Mouse (Mus musculus) heart, postnatal 0 days (tissue): ENCODE measurements at regions not wholly inside any gene's neighbourhood (a gene's known extent, or its start where the extent isn't known, plus 50 kb on each side); places are given as distances from the start of the nearest gene placed in this dataset.
A peak's percentile ranks its signal among the peaks of the same experiment; 100 is the strongest.

Source experiments
- ATAC-seq: fragments of 200-750 bp; cut with Nextera tagmentation; 2 replicates; pipeline ENCODE4 v1.8.0; 2017; ENCODE audit warnings: low read depth, moderate number of reproducible peaks, moderate library complexity; ENCODE audit not compliant: insufficient read depth
- DNase-seq: peaks from one replicate; pipeline ENCODE4 v3.0.0-alpha.2; 2016; ENCODE audit warnings: low spot score
- H3K27ac ChIP-seq: fragments of 300-500 bp; sonication (generic); 2 replicates; pipeline ENCODE4 v1.5.1; 2014; ENCODE audit warnings: low read depth, mild to moderate bottlenecking
- H3K27me3 ChIP-seq: fragments of 300-500 bp; sonication (generic); 2 replicates; pipeline ENCODE4 v1.6.1; 2014; ENCODE audit warnings: low read length, mixed read lengths; ENCODE audit not compliant: control insufficient read depth, insufficient read depth
- H3K36me3 ChIP-seq: fragments of 300-500 bp; sonication (generic); replicated peaks from 2 replicates; pipeline ENCODE4 v1.6.1; 2014; ENCODE audit warnings: low read length, mixed read lengths; ENCODE audit not compliant: control insufficient read depth, insufficient read depth
- H3K4me1 ChIP-seq: fragments of 300-500 bp; sonication (generic); 2 replicates; pipeline ENCODE4 v1.6.1; 2014; ENCODE audit warnings: antibody characterized with exemption; ENCODE audit not compliant: control insufficient read depth, insufficient read depth
- H3K4me2 ChIP-seq: fragments of 300-500 bp; sonication (generic); 2 replicates; pipeline ENCODE4 v1.6.1; 2014; ENCODE audit warnings: low read depth, mild to moderate bottlenecking, low read length, moderate library complexity
- H3K4me3 ChIP-seq: fragments of 300-500 bp; sonication (generic); 2 replicates; pipeline ENCODE4 v1.5.1; 2014; ENCODE audit warnings: low read depth, low read length
- H3K9ac ChIP-seq: fragments of 300-500 bp; sonication (generic); replicated peaks from 2 replicates; pipeline ENCODE4 v1.6.1; 2014; ENCODE audit warnings: low read depth, low read length, mixed read lengths
- H3K9me3 ChIP-seq: fragments of 300-500 bp; sonication (generic); replicated peaks from 2 replicates; pipeline ENCODE4 v1.6.1; 2016; ENCODE audit warnings: low read length; ENCODE audit not compliant: control insufficient read depth
- CTCF ChIP-seq: IDR thresholded peaks from 2 replicates; pipeline ENCODE4 v1.5.1; 2016; ENCODE audit warnings: antibody characterized with exemption, control low read depth, low read depth
- EP300 ChIP-seq: IDR thresholded peaks from 2 replicates; pipeline ENCODE4 v1.6.1; 2016; ENCODE audit warnings: antibody characterized with exemption, low read depth
- WGBS: fragments of 180-500 bp; shearing (Covaris S2); extraction: QIAGEN DNeasy Blood & Tissue Kit; methylation state at CpG from one replicate; pipeline ENCODE4 v1.1.7; 2014; 5-methylcytosine and 5-hydroxymethylcytosine counted together

DNA sequence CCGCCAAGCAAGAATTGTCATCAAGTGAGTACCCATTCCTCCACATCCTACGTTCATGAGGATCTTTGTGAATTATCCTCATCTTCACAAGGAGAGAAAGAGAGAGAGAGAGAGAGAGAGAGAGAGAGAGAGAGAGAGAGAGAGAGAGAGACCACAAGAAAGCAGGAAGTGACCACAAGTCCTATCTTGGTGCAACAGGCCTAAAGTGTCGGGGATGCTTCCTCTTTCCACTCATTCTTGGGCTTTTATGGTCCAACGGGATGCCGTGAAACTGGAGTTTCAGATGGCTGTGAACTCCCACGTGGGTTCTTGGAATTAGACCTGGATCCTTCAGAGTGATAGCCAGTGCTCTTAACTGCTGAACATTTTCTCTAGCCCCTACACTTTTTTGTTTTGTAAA, 53.1 kb upstream of the Rai14 start:
- no peaks in the 10 kb centered on the region for H3K9me3 ChIP-seq
- no peaks in the 10 kb centered on the region for H3K27me3 ChIP-seq
- 54% methylated on average over 6 of the region's 6 CpGs for WGBS
- no peak overlapping the region for H3K4me2 ChIP-seq
- no peak overlapping the region for H3K4me3 ChIP-seq
- H3K27ac ChIP-seq: no peak overlapping the region
- H3K36me3 ChIP-seq: no peaks in the 10 kb centered on the region
- DNase-seq: no peak
- no peaks in the 10 kb centered on the region for H3K4me1 ChIP-seq
- TF ChIP-seq CTCF: no peak
- TF ChIP-seq EP300: no peak
- ATAC-seq: no peak
- no peak overlapping the region for H3K9ac ChIP-seq

DNA sequence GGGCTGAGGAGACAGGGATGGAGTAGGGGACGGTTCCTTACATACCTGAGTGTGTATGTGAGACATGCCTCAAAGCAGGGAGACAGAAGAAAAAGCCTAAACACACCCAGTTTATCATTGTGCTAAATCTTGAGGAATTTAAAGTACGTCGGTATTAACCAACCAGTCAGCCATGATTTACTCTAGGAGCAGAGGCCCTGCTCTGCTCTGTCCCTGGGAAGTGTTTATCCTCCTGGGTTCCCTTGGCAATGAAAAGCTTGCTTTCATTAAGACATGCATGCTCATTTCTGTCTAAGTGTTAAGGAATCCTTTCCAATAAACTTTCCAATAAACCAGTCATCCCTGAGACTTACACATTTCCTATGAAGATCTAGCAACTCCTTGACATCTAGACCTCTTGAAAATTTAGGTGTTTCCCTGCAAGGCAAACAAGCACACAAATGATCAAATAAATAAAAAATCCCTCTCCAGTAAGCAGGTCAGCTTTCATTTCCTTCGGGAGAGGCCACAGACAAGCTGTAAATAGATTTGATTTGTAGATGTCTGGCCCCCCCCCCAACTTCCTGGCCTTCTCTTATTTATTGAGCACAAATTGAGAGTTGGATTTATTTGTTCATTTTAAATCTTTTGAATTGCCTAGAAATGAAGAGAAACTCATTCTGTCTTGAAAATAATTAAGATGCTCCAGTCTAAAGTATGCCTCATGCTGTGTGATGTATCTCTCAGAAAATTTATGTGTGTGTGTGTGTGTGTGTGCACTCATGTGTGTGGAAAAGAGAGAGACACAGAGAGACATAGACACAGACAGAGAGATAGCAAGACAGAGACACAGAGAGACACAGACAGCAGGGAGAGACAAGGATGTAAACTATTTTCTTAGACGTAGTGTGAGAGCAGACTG, 56.2 kb upstream of the Rai14 start:
- ATAC-seq (no peak), DNase-seq (no peak)
- TF ChIP-seq CTCF: no peak
- no peak for TF ChIP-seq EP300
- H3K4me3 ChIP-seq: no peak overlapping the region
- H3K4me2 ChIP-seq: no peak overlapping the region
- no peaks in the 10 kb centered on the region for H3K4me1 ChIP-seq
- no peaks in the 10 kb centered on the region for H3K9me3 ChIP-seq
- H3K27ac ChIP-seq: no peak overlapping the region
- 55% methylated on average over 5 of the region's 5 CpGs for WGBS
- H3K36me3 ChIP-seq: no peaks in the 10 kb centered on the region
- H3K27me3 ChIP-seq: no peaks in the 10 kb centered on the region
- no peak overlapping the region for H3K9ac ChIP-seq

DNA sequence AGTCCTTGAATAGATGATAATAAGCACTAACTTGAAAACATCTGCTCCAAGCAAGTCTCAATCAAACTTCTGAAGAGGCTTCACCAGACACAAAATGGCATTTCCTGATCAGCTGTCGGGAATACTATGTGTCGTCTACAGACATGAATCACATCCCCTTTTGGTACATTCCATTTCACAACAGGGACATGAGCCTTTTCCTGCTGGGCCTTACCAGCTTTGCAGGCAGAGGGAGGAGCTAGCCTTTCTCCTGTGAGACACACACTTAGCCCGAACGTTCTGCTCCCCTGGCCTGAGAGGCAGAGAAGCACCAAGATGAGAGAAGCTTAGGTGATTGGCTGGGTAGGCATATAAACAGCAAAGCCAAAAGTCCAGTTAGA, 56.9 kb upstream of the Rai14 start:
- DNase-seq (peak; percentile 65), ATAC-seq (peak; percentile 55)
- Histone ChIP-seq H3K27ac (no peak overlapping the region), H3K4me2 (no peak overlapping the region), H3K9ac (no peak overlapping the region), H3K4me3 (no peak overlapping the region), H3K4me1 (no peaks in the 10 kb centered on the region), H3K27me3 (no peaks in the 10 kb centered on the region), H3K36me3 (no peaks in the 10 kb centered on the region), H3K9me3 (no peaks in the 10 kb centered on the region)
- WGBS: 25% methylated on average over 4 of the region's 4 CpGs
- TF ChIP-seq CTCF (no peak), EP300 (no peak)

DNA sequence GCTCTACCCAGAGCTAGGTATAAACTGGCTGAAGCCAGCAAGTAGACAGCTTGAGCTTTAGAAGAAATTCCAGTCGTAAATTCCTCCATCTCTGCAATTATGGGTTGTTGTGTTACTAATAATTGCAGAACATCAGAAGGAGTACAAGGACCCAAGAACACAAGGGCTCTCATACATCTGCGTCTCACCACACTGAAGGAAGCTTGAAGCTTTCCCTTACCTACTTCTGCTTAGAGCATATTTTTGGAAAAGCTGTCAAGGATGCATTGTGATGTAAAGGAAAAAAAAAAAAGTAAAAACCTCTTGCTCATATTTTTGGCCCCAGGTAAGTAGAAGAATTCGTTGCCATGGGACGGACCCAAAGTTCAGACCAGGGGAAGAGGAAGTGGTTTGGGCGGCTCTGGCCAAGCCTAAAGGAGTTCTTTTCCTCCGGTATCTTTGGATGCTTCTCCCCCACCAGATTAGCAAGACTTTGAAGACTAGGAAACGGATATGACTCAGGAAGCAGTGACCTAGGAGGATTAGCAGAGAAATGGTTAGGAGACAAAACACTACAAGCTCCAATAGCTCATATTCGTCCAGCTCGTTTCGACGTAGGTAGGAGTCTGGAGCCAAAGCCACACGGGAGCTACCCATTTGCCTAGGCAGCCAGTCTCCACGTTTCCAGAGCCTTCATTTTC, 65.7 kb upstream of the Rai14 start:
- DNase-seq (peak; percentile 27), ATAC-seq (peak; percentile 39; the same call in 1 of the 2 replicates)

DNA sequence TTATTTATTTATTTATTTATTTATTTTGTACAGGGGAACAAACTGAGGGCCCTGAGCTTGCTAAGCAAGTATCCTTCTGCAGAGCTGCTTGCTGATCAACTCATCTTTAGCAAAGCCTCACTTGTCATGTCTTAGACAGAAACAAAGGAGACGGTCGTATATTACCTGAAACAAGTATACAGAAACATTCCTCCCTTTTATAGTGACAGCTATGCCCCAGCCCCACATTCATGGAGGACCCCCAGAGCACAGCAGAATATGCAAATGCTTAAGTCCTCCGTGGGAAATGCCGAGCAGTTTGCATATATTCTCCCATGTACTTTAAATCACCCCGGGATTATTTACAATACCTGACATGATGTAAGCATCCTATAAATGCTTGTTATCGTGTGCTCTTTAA, 74.9 kb upstream of the Rai14 start:
- TF ChIP-seq CTCF (no peak), EP300 (no peak)
- ATAC-seq: no peak
- H3K27ac ChIP-seq: no peak overlapping the region
- no peak for DNase-seq
- H3K9me3 ChIP-seq: 0 out of 2 replicates have a peak, but pooled peaks cover 5% of the 10 kb centered on the region
- no peaks in the 10 kb centered on the region for H3K36me3 ChIP-seq
- H3K4me1 ChIP-seq: no peaks in the 10 kb centered on the region
- no peaks in the 10 kb centered on the region for H3K27me3 ChIP-seq
- no peak overlapping the region for H3K9ac ChIP-seq
- WGBS: 78% methylated on average over 6 of the region's 6 CpGs
- H3K4me3 ChIP-seq: no peak overlapping the region
- no peak overlapping the region for H3K4me2 ChIP-seq

More for the DNA sequence above, 65.7 kb upstream of the Rai14 start:
- WGBS: 49% methylated on average over 13 of the region's 13 CpGs
- Histone ChIP-seq H3K36me3 (no peaks in the 10 kb centered on the region), H3K9ac (no peak overlapping the region), H3K27ac (no peak overlapping the region), H3K9me3 (no peaks in the 10 kb centered on the region), H3K4me1 (no peaks in the 10 kb centered on the region), H3K4me2 (no peak overlapping the region), H3K4me3 (no peak overlapping the region), H3K27me3 (no peaks in the 10 kb centered on the region)
- 0 out of 2 replicates have a peak, but pooled peaks have one; percentile 40 for TF ChIP-seq EP300
- no peak for TF ChIP-seq CTCF
